Mouse (Mus musculus): ENCODE data around the gene Zfp853. TPM values are rescaled to one million over a fixed set of nuclear protein-coding genes. Genes with fewer than 3 reads are reported as not detected.

Gene Zfp853
- polyA plus RNA-seq, 1 experiment: not detected

- Histone ChIP-seq H3K27me3 (ENCODE audit: control insufficient read depth, insufficient read depth, insufficient read length) (no peaks in the 10 kb centered on the region), H3K79me3 (ENCODE audit: low read depth) (peaks cover 12% of the 10 kb centered on the region), H3ac (ENCODE audit: control insufficient read depth, insufficient read length, low read depth) (peak within 1 kb of the TSS; percentile 99), H3K4me3 (ENCODE audit: insufficient read depth, poor library complexity, severe bottlenecking) (peak within 1 kb of the TSS; percentile 91), H3K79me2 (ENCODE audit: control insufficient read depth, insufficient read depth) (peaks cover 31% of the 10 kb centered on the region), H3K36me3 (ENCODE audit: control insufficient read depth, insufficient read depth) (peaks cover 20% of the 10 kb centered on the region)
- TF ChIP-seq FOSL1 (IDR thresholded peaks at IDR 0.05; ENCODE audit: insufficient read depth, low read length, poor library complexity, severe bottlenecking) (no peak), MYOD1 (IDR thresholded peaks at IDR 0.05; ENCODE audit: control insufficient read depth, insufficient read length, low read depth) (no peak), CEBPB (IDR thresholded peaks at IDR 0.05; ENCODE audit: low read depth) (no peak), MAX (IDR thresholded peaks at IDR 0.05) (no peak)
Observed at GRCm38 (mm10) chr5:143328690-143329495, 35.5 kb upstream of the Zfp853 start, which contains the start of gene Zdhhc4. Zdhhc4 (minus strand) TSS chr5:143329256.

DNA sequence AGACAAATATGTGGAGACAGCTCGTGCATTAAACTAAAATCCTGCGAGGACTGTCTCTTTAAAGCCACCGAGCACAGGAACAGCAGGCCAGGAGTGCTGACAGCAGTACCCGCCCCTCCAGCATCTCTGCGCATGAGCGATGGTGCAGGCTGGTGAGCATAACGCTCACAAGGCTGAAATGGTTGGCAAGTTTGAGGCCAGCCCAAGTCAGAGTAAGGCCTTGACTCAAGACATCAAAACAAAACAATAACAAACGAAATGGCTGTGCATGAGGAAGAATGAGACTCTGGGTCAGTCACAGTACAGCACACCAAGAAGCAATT lies 23.8 kb upstream of the Zfp853 start:
- H3K4me3 ChIP-seq (ENCODE audit: insufficient read depth, poor library complexity, severe bottlenecking): no peak overlapping the region
- no peaks in the 10 kb centered on the region for H3K27me3 ChIP-seq (ENCODE audit: control insufficient read depth, insufficient read depth, insufficient read length)
- no peak for TF ChIP-seq MYOD1 (IDR thresholded peaks at IDR 0.05; ENCODE audit: control insufficient read depth, insufficient read length, low read depth)
- H3K79me2 ChIP-seq (ENCODE audit: control insufficient read depth, insufficient read depth): peaks cover 27% of the 10 kb centered on the region
- H3ac ChIP-seq (ENCODE audit: control insufficient read depth, insufficient read length, low read depth): no peak overlapping the region
- peaks cover 44% of the 10 kb centered on the region for H3K36me3 ChIP-seq (ENCODE audit: control insufficient read depth, insufficient read depth)
- H3K79me3 ChIP-seq (ENCODE audit: low read depth): peaks cover 19% of the 10 kb centered on the region

DNA sequence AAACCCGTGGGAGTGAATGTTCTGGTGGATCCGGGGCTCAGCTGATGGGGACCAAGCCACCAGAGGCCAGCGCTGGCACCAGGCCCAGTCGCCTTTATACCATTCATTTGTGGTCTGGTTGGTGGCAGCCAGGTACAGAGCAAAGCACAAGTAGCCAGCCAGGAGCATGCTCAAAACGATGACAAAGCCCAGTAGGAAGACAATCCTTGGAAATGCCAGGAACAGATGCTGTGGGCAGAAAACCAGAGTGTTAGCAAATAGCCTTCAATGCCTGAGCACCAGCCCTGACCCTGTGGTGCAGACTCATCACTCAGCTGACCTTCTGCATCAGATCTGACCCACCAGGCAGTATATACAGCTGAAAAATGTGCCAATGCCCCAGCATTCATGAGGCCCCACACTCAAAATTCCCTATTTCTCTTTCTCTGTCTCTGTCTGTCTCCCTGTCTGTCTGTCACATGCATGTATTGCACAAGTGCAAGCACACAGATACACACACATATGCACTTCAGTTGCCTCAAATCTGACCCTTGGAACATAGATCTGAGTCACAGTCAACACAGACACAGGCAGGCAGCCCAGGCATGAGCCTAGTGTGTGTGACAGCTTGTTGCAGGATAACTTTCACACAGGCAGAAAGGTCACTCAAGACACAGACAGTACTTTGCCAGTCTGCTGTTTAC lies 23.3 kb upstream of the Zfp853 start:
- H3K79me3 ChIP-seq (ENCODE audit: low read depth): peaks cover 22% of the 10 kb centered on the region
- H3K4me3 ChIP-seq (ENCODE audit: insufficient read depth, poor library complexity, severe bottlenecking): no peak overlapping the region
- no peaks in the 10 kb centered on the region for H3K27me3 ChIP-seq (ENCODE audit: control insufficient read depth, insufficient read depth, insufficient read length)
- no peak overlapping the region for H3ac ChIP-seq (ENCODE audit: control insufficient read depth, insufficient read length, low read depth)
- TF ChIP-seq USF1 (IDR thresholded peaks at IDR 0.05; ENCODE audit: low read depth) (no peak), MYOD1 (IDR thresholded peaks at IDR 0.05; ENCODE audit: control insufficient read depth, insufficient read length, low read depth) (no peak), MYOG (IDR thresholded peaks at IDR 0.05; ENCODE audit: control insufficient read depth, extremely low read depth, insufficient read length) (no peak), CEBPB (IDR thresholded peaks at IDR 0.05; ENCODE audit: low read depth) (no peak), MAX (IDR thresholded peaks at IDR 0.05) (no peak), CTCF (IDR thresholded peaks at IDR 0.05; ENCODE audit: control insufficient read depth, insufficient read depth, insufficient read length) (no peak)
- peaks cover 47% of the 10 kb centered on the region for H3K36me3 ChIP-seq (ENCODE audit: control insufficient read depth, insufficient read depth)
- H3K79me2 ChIP-seq (ENCODE audit: control insufficient read depth, insufficient read depth): peaks cover 32% of the 10 kb centered on the region

GRCm38 (mm10) chr5:143315514-143315888 lies 22.1 kb upstream of the Zfp853 start:
- Histone ChIP-seq H3K79me3 (ENCODE audit: low read depth) (peaks cover 30% of the 10 kb centered on the region), H3ac (ENCODE audit: control insufficient read depth, insufficient read length, low read depth) (peak overlapping the region; percentile 27), H3K36me3 (ENCODE audit: control insufficient read depth, insufficient read depth) (peaks cover 53% of the 10 kb centered on the region), H3K27me3 (ENCODE audit: control insufficient read depth, insufficient read depth, insufficient read length) (no peaks in the 10 kb centered on the region), H3K4me3 (ENCODE audit: insufficient read depth, poor library complexity, severe bottlenecking) (no peak overlapping the region), H3K79me2 (ENCODE audit: control insufficient read depth, insufficient read depth) (peaks cover 45% of the 10 kb centered on the region)
- TF ChIP-seq FOSL1 (IDR thresholded peaks at IDR 0.05; ENCODE audit: insufficient read depth, low read length, poor library complexity, severe bottlenecking) (no peak), MYOG (IDR thresholded peaks at IDR 0.05; ENCODE audit: control insufficient read depth, extremely low read depth, insufficient read length) (no peak), USF1 (IDR thresholded peaks at IDR 0.05; ENCODE audit: low read depth) (no peak), MYOD1 (IDR thresholded peaks at IDR 0.05; ENCODE audit: control insufficient read depth, insufficient read length, low read depth) (no peak), MAX (IDR thresholded peaks at IDR 0.05) (no peak)

GRCm38 (mm10) chr5:143314730-143315513 lies 21.5 kb upstream of the Zfp853 start, which contains the start of gene E130309D02Rik:
E130309D02Rik (minus strand) TSS chr5:143315360.
- H3K79me3 ChIP-seq (ENCODE audit: low read depth): peaks cover 35% of the 10 kb centered on the region
- no peak for TF ChIP-seq MYOG (IDR thresholded peaks at IDR 0.05; ENCODE audit: control insufficient read depth, extremely low read depth, insufficient read length)
- TF ChIP-seq CTCF (IDR thresholded peaks at IDR 0.05; ENCODE audit: control insufficient read depth, insufficient read depth, insufficient read length): peak; percentile 98
- TF ChIP-seq USF1 (IDR thresholded peaks at IDR 0.05; ENCODE audit: low read depth): no peak
- no peak for TF ChIP-seq FOSL1 (IDR thresholded peaks at IDR 0.05; ENCODE audit: insufficient read depth, low read length, poor library complexity, severe bottlenecking)
- TF ChIP-seq CEBPB (IDR thresholded peaks at IDR 0.05; ENCODE audit: low read depth): no peak
- TF ChIP-seq MYOD1 (IDR thresholded peaks at IDR 0.05; ENCODE audit: control insufficient read depth, insufficient read length, low read depth): no peak
- TF ChIP-seq MAX (IDR thresholded peaks at IDR 0.05): peak; percentile 87
- H3K79me2 ChIP-seq (ENCODE audit: control insufficient read depth, insufficient read depth): peaks cover 51% of the 10 kb centered on the region
- peak within 1 kb of the TSS; percentile 59 for H3K4me3 ChIP-seq (ENCODE audit: insufficient read depth, poor library complexity, severe bottlenecking)
- H3ac ChIP-seq (ENCODE audit: control insufficient read depth, insufficient read length, low read depth): peak within 1 kb of the TSS; percentile 100
- H3K27me3 ChIP-seq (ENCODE audit: control insufficient read depth, insufficient read depth, insufficient read length): no peaks in the 10 kb centered on the region
- H3K36me3 ChIP-seq (ENCODE audit: control insufficient read depth, insufficient read depth): peaks cover 56% of the 10 kb centered on the region
